Mouse (Mus musculus): ENCODE data around the gene Ccdc85b. TPM values are rescaled to one million over a fixed set of nuclear protein-coding genes. Genes with fewer than 3 reads are reported as not detected.
A peak's percentile ranks its signal among the peaks of the same experiment; 100 is the strongest.

Ccdc85b gene
- total RNA-seq, 1 experiment, result 5.4 TPM

- Histone ChIP-seq H3K9ac (ENCODE audit: insufficient read depth, low read depth, low read length, poor library complexity, severe bottlenecking) (peak overlapping the region; percentile 93), H3K27ac (ENCODE audit: insufficient read depth, low read depth, low read length, poor library complexity, severe bottlenecking) (no peak overlapping the region), H3K9me3 (ENCODE audit: control insufficient read depth, insufficient read depth, low read depth, low read length) (no peaks in the 10 kb centered on the region), H3K4me1 (ENCODE audit: control insufficient read depth in 2 of 2, insufficient read depth in 2 of 2, low read length in 2 of 2, poor library complexity in 1 of 2) (peaks cover 6 to 14% of the 10 kb centered on the region in 2 experiments; a peak in 3 of 4 replicates), H3K4me3 (ENCODE audit: insufficient read depth in 1 of 2, low read depth in 1 of 2, low read length in 2 of 2, poor library complexity in 1 of 2, severe bottlenecking in 1 of 2) (peak overlapping the region; percentile 84 to 93), H3K36me3 (ENCODE audit: control insufficient read depth, insufficient read depth, low read length, poor library complexity, severe bottlenecking) (peaks cover 20% of the 10 kb centered on the region; the same call in 1 of the 2 replicates)
- no peak for DNase-seq (ENCODE audit: low read depth, low spot score)
- in situ Hi-C loops (cut with MboI; ENCODE audit: low sequenced_read_pairs in 2 of 2, unreplicated experiment in 2 of 2), result no loop called here
- TF ChIP-seq MAFK (IDR thresholded peaks at IDR 0.05; ENCODE audit: insufficient read depth, low read depth, low read length), result no peak
- TF ChIP-seq HCFC1 (IDR thresholded peaks at IDR 0.05; ENCODE audit: borderline replicate concordance, insufficient read depth, low read length), result no peak
- no peak for TF ChIP-seq ZC3H11A (IDR thresholded peaks at IDR 0.05; ENCODE audit: borderline replicate concordance, low read depth, low read length)
- TF ChIP-seq ZNF384 (IDR thresholded peaks at IDR 0.05; ENCODE audit: low read depth, low read length), result no peak
- no peak for TF ChIP-seq CHD2 (IDR thresholded peaks at IDR 0.05; ENCODE audit: low read depth, low read length)
These were observed 31.7 kb downstream of the Ccdc85b start for GRCm38 (mm10) chr19:5425906-5426565.

GRCm38 (mm10) chr19:5424782-5425741 is 32.6 kb downstream of the Ccdc85b start, which contains the start of the genes Drap1 and AI837181:
TSS of gene Drap1 (minus strand) at chr19:5424979.
TSS of gene AI837181 (plus strand) at chr19:5425144.
- Histone ChIP-seq H3K27ac (ENCODE audit: insufficient read depth, low read depth, low read length, poor library complexity, severe bottlenecking) (peak within 1 kb of the TSS; percentile 64), H3K9ac (ENCODE audit: insufficient read depth, low read depth, low read length, poor library complexity, severe bottlenecking) (peak within 1 kb of the TSS; percentile 93), H3K4me1 (ENCODE audit: control insufficient read depth in 2 of 2, insufficient read depth in 2 of 2, low read length in 2 of 2, poor library complexity in 1 of 2) (peaks cover 6 to 14% of the 10 kb centered on the region in 2 experiments; a peak in 3 of 4 replicates), H3K9me3 (ENCODE audit: control insufficient read depth, insufficient read depth, low read depth, low read length) (no peaks in the 10 kb centered on the region), H3K36me3 (ENCODE audit: control insufficient read depth, insufficient read depth, low read length, poor library complexity, severe bottlenecking) (peaks cover 20% of the 10 kb centered on the region; the same call in 1 of the 2 replicates), H3K4me3 (ENCODE audit: insufficient read depth in 1 of 2, low read depth in 1 of 2, low read length in 2 of 2, poor library complexity in 1 of 2, severe bottlenecking in 1 of 2) (peak within 1 kb of the TSS; percentile 84 to 99)
- in situ Hi-C loops (cut with MboI; ENCODE audit: low sequenced_read_pairs in 2 of 2, unreplicated experiment in 2 of 2), result no loop called here
- DNase-seq (ENCODE audit: low read depth, low spot score), result peak; percentile 94
- 0 out of 2 replicates have a peak, but pooled peaks have one; percentile 13 for TF ChIP-seq HCFC1 (IDR thresholded peaks at IDR 0.05; ENCODE audit: borderline replicate concordance, insufficient read depth, low read length)
- no peak; the same call in 1 of the 2 replicates for TF ChIP-seq ZNF384 (IDR thresholded peaks at IDR 0.05; ENCODE audit: low read depth, low read length)

GRCm38 (mm10) chr19:5424092-5424781 is 33.5 kb downstream of the Ccdc85b start:
- DNase-seq (ENCODE audit: low read depth, low spot score), result no peak
- H3K36me3 ChIP-seq (ENCODE audit: control insufficient read depth, insufficient read depth, low read length, poor library complexity, severe bottlenecking), result peaks cover 22% of the 10 kb centered on the region; the same call in 1 of the 2 replicates
- H3K4me1 ChIP-seq (ENCODE audit: control insufficient read depth in 2 of 2, insufficient read depth in 2 of 2, low read length in 2 of 2, poor library complexity in 1 of 2), result peaks cover 6 to 14% of the 10 kb centered on the region in 2 experiments; a peak in 3 of 4 replicates
- H3K9me3 ChIP-seq (ENCODE audit: control insufficient read depth, insufficient read depth, low read depth, low read length), result no peaks in the 10 kb centered on the region
- in situ Hi-C loops (cut with MboI; ENCODE audit: low sequenced_read_pairs in 2 of 2, unreplicated experiment in 2 of 2), result no loop called here
- H3K4me3 ChIP-seq (ENCODE audit: insufficient read depth in 1 of 2, low read depth in 1 of 2, low read length in 2 of 2, poor library complexity in 1 of 2, severe bottlenecking in 1 of 2), result peak overlapping the region; percentile 77 to 99
- H3K9ac ChIP-seq (ENCODE audit: insufficient read depth, low read depth, low read length, poor library complexity, severe bottlenecking), result peak overlapping the region; percentile 85
- TF ChIP-seq ZNF384 (IDR thresholded peaks at IDR 0.05; ENCODE audit: low read depth, low read length) (no peak), ZC3H11A (IDR thresholded peaks at IDR 0.05; ENCODE audit: borderline replicate concordance, low read depth, low read length) (no peak), MAFK (IDR thresholded peaks at IDR 0.05; ENCODE audit: insufficient read depth, low read depth, low read length) (no peak), CHD2 (IDR thresholded peaks at IDR 0.05; ENCODE audit: low read depth, low read length) (no peak), HCFC1 (IDR thresholded peaks at IDR 0.05; ENCODE audit: borderline replicate concordance, insufficient read depth, low read length) (no peak)
- H3K27ac ChIP-seq (ENCODE audit: insufficient read depth, low read depth, low read length, poor library complexity, severe bottlenecking), result peak overlapping the region; percentile 64

GRCm38 (mm10) chr19:5423561-5423960 is 34.1 kb downstream of the Ccdc85b start:
- H3K9me3 ChIP-seq (ENCODE audit: control insufficient read depth, insufficient read depth, low read depth, low read length), result no peaks in the 10 kb centered on the region
- H3K9ac ChIP-seq (ENCODE audit: insufficient read depth, low read depth, low read length, poor library complexity, severe bottlenecking), result peak overlapping the region; percentile 85
- DNase-seq (ENCODE audit: low read depth, low spot score), result no peak
- H3K36me3 ChIP-seq (ENCODE audit: control insufficient read depth, insufficient read depth, low read length, poor library complexity, severe bottlenecking), result peaks cover 22% of the 10 kb centered on the region; the same call in 1 of the 2 replicates
- no peak for TF ChIP-seq ZC3H11A (IDR thresholded peaks at IDR 0.05; ENCODE audit: borderline replicate concordance, low read depth, low read length)
- peaks cover 6 to 14% of the 10 kb centered on the region in 2 experiments; a peak in 3 of 4 replicates for H3K4me1 ChIP-seq (ENCODE audit: control insufficient read depth in 2 of 2, insufficient read depth in 2 of 2, low read length in 2 of 2, poor library complexity in 1 of 2)
- H3K27ac ChIP-seq (ENCODE audit: insufficient read depth, low read depth, low read length, poor library complexity, severe bottlenecking), result no peak overlapping the region
- peak overlapping the region; percentile 77 to 99; a peak in 3 of 4 replicates for H3K4me3 ChIP-seq (ENCODE audit: insufficient read depth in 1 of 2, low read depth in 1 of 2, low read length in 2 of 2, poor library complexity in 1 of 2, severe bottlenecking in 1 of 2)
- in situ Hi-C loops (cut with MboI; ENCODE audit: low sequenced_read_pairs in 2 of 2, unreplicated experiment in 2 of 2), result no loop called here
